Mouse (Mus musculus) bone marrow, adult 2 months (tissue): ENCODE measurements at regions not wholly inside any gene's neighbourhood (a gene's known extent, or its start where the extent isn't known, plus 50 kb on each side); places are given as distances from the start of the nearest gene placed in this dataset.

Source experiments
- H3K27ac ChIP-seq: fragments of 200-500 bp; 2 replicates; pipeline ENCODE4 v1.5.1; 2012; ENCODE audit warnings: low read depth, mild to moderate bottlenecking, control low read depth, inconsistent platforms, low read length; ENCODE audit not compliant: control insufficient read depth, poor library complexity, insufficient read depth
- H3K4me1 ChIP-seq: fragments of 200-500 bp; 2 replicates; pipeline ENCODE4 v1.6.1; 2011; ENCODE audit warnings: low read length; ENCODE audit not compliant: control insufficient read depth, insufficient read depth
- H3K4me3 ChIP-seq: fragments of 200-500 bp; replicated peaks from 2 replicates; pipeline ENCODE3; 2011; ENCODE audit warnings: mild to moderate bottlenecking, low read depth, low read length, control low read depth; ENCODE audit not compliant: control insufficient read depth
- CTCF ChIP-seq: fragments of 200-500 bp; IDR thresholded peaks from 2 replicates; pipeline ENCODE4 v1.5.1; 2011; ENCODE audit warnings: low read length, control low read depth; ENCODE audit not compliant: control insufficient read depth, insufficient read depth
- POLR2A ChIP-seq: fragments of 200-500 bp; IDR thresholded peaks from 2 replicates; pipeline ENCODE4 v1.6.1; 2011; ENCODE audit warnings: low read depth, mild to moderate bottlenecking, control low read depth, low read length, borderline replicate concordance; ENCODE audit not compliant: control insufficient read depth
- WGBS: fragments of 180-500 bp; shearing (Covaris S2); methylation state at CpG from one replicate; pipeline ENCODE4 v1.1.7; 2018; 5-methylcytosine and 5-hydroxymethylcytosine counted together

DNA sequence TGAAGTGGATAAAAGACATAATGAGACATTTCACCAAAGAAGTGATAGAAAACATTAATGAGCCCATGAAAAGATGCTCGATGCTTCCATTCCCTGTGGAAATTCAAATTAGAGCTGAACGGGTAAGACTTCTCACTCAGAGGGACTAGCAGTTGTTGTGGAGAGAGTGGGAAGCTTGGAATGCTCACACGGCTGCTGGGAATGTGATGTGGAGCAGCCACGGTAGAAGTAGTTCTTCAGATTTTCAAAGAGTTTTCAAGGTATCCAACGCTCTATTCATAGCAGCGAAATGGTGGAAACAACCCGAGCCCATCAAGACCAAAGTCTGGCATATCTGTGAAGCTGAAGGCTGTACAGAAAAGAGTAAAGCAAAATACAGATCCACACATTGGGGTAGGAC, 75.3 kb upstream of the Gm45716 start:
- WGBS = 76% methylated on average over 7 of the region's 7 CpGs
- no peak for TF ChIP-seq POLR2A
- no peak for TF ChIP-seq CTCF
- Histone ChIP-seq H3K4me1 (no peaks in the 10 kb centered on the region), H3K4me3 (no peak overlapping the region), H3K27ac (no peak overlapping the region)

DNA sequence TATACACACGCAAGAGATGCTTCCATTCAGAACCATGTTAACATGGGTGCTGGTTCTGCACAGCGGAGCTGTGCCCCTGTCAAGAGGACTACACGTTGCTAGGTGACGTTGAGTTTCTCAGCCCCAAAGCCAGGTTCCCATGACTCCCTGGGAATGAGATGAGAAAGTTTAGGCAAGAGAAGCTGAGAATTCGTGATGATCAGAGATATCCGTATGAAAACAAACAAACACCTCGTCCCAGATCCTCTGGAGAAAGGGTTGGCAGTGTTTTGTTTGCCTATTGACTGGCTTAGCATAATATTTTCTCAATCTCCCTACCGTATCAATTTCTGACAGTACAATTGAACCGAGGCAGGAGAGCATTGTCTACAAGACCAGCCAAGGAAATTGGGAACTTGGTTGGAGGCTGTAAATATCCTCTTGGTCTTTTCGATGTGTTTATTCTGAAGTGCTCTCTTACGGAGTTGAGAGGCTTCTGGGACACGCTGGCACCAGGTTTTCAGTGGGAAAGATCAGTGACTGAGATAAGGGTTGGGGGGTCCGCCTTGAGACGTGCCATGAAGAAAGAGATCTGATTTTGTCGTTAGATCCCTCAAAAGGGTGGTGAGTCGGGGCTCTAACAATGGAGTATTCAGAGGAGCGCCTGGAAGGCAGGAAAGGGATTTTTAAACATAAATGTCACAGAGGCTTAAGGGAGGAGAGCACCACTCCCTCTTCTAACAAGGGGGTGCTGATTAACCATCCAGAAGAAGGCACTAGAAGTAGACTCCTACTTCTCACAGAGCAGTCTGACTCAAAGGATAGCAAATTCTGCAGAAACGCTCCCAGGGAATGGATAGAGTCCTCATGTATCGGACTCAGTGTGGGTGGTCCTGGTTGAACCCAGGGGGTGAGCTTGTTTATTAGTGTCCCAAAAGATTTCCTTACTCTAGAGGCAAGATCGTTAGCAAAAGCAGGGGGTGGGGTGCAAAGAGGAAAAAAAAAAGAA, 70.5 kb upstream of the Gm45716 start:
- TF ChIP-seq POLR2A (no peak), CTCF (no peak)
- H3K27ac ChIP-seq = no peak overlapping the region
- WGBS = 18% methylated on average over 20 of the region's 20 CpGs
- H3K4me3 ChIP-seq = no peak overlapping the region
- H3K4me1 ChIP-seq = no peaks in the 10 kb centered on the region

DNA sequence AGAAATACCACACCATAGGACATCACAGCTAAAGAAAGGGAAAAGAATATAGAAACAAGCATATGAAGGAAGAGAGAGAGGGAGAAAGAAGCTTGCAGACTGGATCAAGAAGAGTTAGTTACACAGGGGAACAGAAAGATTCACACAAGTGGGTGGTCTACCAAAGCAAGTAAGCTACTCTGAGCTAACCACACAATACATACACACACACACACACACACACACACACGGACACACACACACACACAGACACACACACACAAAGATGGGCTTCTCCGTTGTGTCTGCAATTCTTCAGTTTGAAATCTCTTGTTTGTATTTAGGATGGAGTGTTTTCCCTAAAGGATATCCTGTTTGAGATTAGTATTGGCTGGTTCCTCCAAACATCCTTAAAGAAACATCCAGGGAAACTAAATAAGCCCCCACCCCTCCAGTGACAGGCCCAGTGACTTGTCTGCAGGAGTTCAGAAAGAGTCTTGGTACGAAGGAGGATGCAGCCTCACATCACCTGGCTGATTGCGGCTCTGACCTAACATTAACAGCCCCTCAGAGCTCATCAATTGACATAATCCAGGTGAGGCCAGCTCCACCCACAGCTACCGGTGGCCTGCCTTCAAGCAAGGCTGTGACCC, 69.7 kb upstream of the Gm45716 start:
- Histone ChIP-seq H3K4me1 (no peaks in the 10 kb centered on the region), H3K27ac (no peak overlapping the region), H3K4me3 (no peak overlapping the region)
- TF ChIP-seq POLR2A (no peak), CTCF (no peak)
- WGBS = 41% methylated on average over 5 of the region's 5 CpGs

DNA sequence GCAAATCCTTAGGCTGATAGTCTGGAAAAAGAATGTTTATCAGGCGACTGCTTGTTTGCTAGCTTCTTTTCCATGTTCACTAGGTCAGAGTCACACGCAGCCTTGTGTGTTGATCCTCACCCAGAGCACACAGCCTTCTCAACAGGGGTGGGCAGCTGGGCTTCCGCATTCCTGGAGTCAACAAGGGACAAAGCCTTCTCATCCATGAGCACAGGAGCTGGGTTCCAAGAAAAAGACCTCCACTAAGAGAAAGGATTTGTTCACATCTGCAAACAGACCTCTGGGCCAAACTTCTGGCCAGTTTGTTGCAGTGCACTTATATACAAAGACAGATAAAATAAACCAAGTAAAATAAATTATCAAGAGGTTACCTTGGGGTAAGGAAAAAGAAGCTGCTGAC, 65.6 kb upstream of the Gm45716 start:
- 75% methylated on average over 3 of the region's 3 CpGs for WGBS
- no peak for TF ChIP-seq CTCF
- TF ChIP-seq POLR2A = no peak
- no peak overlapping the region; the same call in 1 of the 2 replicates for H3K27ac ChIP-seq
- no peaks in the 10 kb centered on the region for H3K4me1 ChIP-seq
- no peak overlapping the region for H3K4me3 ChIP-seq

DNA sequence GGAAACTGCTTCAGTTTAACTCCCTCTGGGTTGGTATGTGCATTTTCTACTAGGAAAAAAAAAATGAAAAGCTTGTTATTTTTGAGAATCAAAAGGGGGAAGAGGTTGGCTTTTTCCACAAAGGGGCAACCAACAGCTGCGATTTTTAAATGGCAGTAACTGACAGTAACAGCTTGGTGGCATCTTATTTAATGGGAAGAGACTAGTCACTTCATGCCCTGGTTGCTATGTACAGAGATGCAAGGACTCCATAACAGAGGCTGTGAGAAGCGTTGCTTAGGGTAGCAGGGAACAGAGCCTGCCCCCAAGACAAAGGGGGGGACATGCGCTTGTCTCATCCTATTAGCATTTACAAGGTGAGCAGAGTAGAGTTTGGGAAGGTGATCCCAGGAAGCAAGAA, 64.8 kb upstream of the Gm45716 start:
- no peak overlapping the region for H3K27ac ChIP-seq
- WGBS = 77% methylated on average over 3 of the region's 3 CpGs
- no peaks in the 10 kb centered on the region for H3K4me1 ChIP-seq
- H3K4me3 ChIP-seq = no peak overlapping the region
- TF ChIP-seq POLR2A (no peak), CTCF (no peak)

DNA sequence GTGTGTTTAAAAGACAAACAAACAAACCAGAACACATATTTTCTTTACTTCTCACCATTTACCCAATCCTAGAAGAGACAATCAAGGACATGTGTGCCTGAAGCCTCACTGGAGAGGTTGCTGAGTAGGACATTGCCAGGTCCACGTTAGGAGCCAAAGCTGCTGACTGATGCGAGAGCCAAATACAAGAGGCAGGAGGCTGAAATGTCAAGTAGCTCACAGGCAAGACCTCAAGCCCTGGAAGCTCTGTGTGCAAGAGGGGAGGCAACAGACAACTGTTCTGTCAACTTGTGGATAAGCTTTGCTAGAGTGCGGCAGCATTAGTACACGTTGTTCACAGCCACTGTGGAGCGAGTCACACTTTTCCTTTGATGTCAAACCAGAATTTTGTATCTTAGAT, 63.6 kb upstream of the Gm45716 start:
- Histone ChIP-seq H3K27ac (no peak overlapping the region), H3K4me3 (no peak overlapping the region), H3K4me1 (no peaks in the 10 kb centered on the region)
- 83% methylated on average over 5 of the region's 5 CpGs for WGBS
- no peak for TF ChIP-seq POLR2A
- no peak for TF ChIP-seq CTCF

DNA sequence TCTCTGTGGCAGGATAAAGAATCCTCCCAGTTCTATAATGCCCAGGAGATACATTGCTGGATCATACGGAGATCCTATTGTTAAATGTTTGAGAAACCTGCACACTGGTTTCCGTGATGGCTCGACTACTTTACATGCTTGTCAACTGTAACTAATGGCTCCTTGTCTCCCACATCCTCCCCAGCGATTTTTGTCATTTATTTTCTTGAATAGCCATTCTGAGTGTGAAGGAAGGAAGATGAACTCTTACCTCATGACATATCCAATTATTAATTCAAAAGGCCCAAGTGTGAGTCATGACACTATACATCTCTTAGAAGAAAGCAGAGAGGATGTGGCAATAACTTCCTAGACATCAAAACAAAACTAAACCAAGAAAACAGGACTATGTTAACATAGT, 61.2 kb upstream of the Gm45716 start:
- 56% methylated on average over 4 of the region's 4 CpGs for WGBS
- TF ChIP-seq POLR2A = no peak
- TF ChIP-seq CTCF = no peak

DNA sequence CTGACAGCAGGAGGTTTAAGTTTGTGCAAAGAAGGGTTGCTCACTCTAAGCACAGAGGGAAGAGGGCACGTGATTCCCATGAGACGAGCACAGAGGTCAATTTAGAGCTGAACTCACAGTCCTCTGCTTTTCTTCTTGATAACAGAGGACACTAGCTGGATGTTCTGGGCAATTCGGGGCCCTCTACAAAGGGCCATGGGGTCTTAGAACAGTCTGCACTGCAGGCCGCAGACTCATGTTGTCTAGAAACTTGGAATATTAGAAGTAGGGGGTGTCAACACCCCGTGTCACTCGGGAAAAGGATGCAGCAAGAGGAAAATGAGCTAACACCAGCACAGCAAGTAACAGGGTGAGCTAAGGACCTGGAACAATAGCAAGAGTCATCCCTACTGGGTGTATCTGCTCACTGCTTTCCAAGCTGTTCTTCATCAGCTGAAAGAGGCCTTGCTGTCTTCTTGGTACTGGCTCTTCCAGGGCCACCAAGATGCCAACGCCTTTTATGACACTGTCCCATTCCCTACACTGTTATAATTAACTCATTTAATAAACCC, 58.5 kb upstream of the Gm45716 start:
- H3K4me1 ChIP-seq = peaks cover 2% of the 10 kb centered on the region; the same call in 1 of the 2 replicates
- H3K4me3 ChIP-seq = no peak overlapping the region
- TF ChIP-seq POLR2A (no peak), CTCF (no peak)
- 74% methylated on average over 7 of the region's 7 CpGs for WGBS
- H3K27ac ChIP-seq = no peak overlapping the region

More for the DNA sequence above, 61.2 kb upstream of the Gm45716 start:
- Histone ChIP-seq H3K4me3 (no peak overlapping the region), H3K4me1 (no peaks in the 10 kb centered on the region), H3K27ac (no peak overlapping the region)
